Comparison of ENCODE assay signal across 9 mouse cellular contexts in genomic region chr6:128992753-128993152, GRCm38 (mm10). TPM values are rescaled to one million over a fixed set of nuclear protein-coding genes. Genes with fewer than 3 reads are reported as not detected.
DNase-seq lines count a peak whose midpoint lies in the region; ATAC-seq lines count a peak whose summit lies in the region.
"Had no signal": no experiment of that assay in that cellular context is flagged by ENCODE, and none has a peak within 500 bp of the region (broad histone marks: within the 10 kb centered on the region; RNA-seq: fewer than 3 reads in every experiment).

No protein-coding gene starts in this region.

- H3K36me3 ChIP-seq in forebrain, embryonic 15.5 days, result no peaks in the 10 kb centered on the region
- H3K36me3 ChIP-seq in intestine, embryonic 16.5 days (ENCODE audit: control insufficient read depth, insufficient read depth, low read length), result no peaks in the 10 kb centered on the region

- peak; percentile 57 for ATAC-seq in forebrain, embryonic 15.5 days (replicated peaks)
- ATAC-seq in megakaryocyte progenitor cell, adult 5-6 weeks (replicated peaks; ENCODE audit: poor library complexity), result peak; percentile 12; the same call in 1 of the 2 replicates
- ATAC-seq in intestine, embryonic 16.5 days, result no peak
- ATAC-seq in erythroid progenitor cell, adult 5-6 weeks (replicated peaks; ENCODE audit: low FRiP score, poor library complexity, severe bottlenecking), result no peak

- WGBS in forebrain, embryonic 15.5 days, result 7% methylated on average over 3 of the region's 3 CpGs
- 64% methylated on average over 3 of the region's 3 CpGs for WGBS in intestine, embryonic 16.5 days

- peaks cover 7% of the 10 kb centered on the region for H3K4me1 ChIP-seq in forebrain, embryonic 15.5 days
- H3K4me1 ChIP-seq in intestine, embryonic 16.5 days (ENCODE audit: control insufficient read depth, insufficient read depth, low read length), result peaks cover 7% of the 10 kb centered on the region; the same call in 1 of the 2 replicates

- H3K9me3 ChIP-seq in forebrain, embryonic 15.5 days, result no peaks in the 10 kb centered on the region
- no peaks in the 10 kb centered on the region for H3K9me3 ChIP-seq in intestine, embryonic 16.5 days (ENCODE audit: control insufficient read depth, low read length)

- no peak overlapping the region for H3K4me3 ChIP-seq in forebrain, embryonic 15.5 days
- no peak overlapping the region for H3K4me3 ChIP-seq in intestine, embryonic 16.5 days (ENCODE audit: low read length)

- H3K9ac ChIP-seq in forebrain, embryonic 15.5 days (replicated peaks), result no peak overlapping the region
- H3K9ac ChIP-seq in intestine, embryonic 16.5 days (ENCODE audit: low read depth, low read length), result no peak overlapping the region

- no peak overlapping the region for H3K4me2 ChIP-seq in forebrain, embryonic 15.5 days (replicated peaks)
- no peak overlapping the region for H3K4me2 ChIP-seq in intestine, embryonic 16.5 days (ENCODE audit: low read depth, low read length)

- H3K27me3 ChIP-seq in forebrain, embryonic 15.5 days, result 0 out of 2 replicates have a peak, but pooled peaks cover 6% of the 10 kb centered on the region
- no peaks in the 10 kb centered on the region for H3K27me3 ChIP-seq in intestine, embryonic 16.5 days (replicated peaks; ENCODE audit: control insufficient read depth, insufficient read depth, low read length)

- no peak overlapping the region for H3K27ac ChIP-seq in forebrain, embryonic 15.5 days (replicated peaks)
- H3K27ac ChIP-seq in intestine, embryonic 16.5 days (ENCODE audit: low read length), result no peak overlapping the region

- DNase-seq in urinary bladder, postnatal 14 days (ENCODE audit: low spot score), result peak; percentile 27
- DNase-seq in urinary bladder, postnatal 10 days (ENCODE audit: low spot score), result no peak
- DNase-seq in urinary bladder, adult 18-20 months (ENCODE audit: low spot score in 2 of 2), result no peak
- no peak for DNase-seq in frontal cortex, postnatal 36 days (ENCODE audit: low spot score in 2 of 2)

RNA-seq across cellular contexts. Expression of gene Klrb1f, which starts 52.9 kb away (rescaled TPM):
- polyA plus RNA-seq in forebrain, embryonic 15.5 days (2015; fragmentation: Nextera tagmentation; extraction: Ambion mirVana), result 0.20 TPM in 1 of 2 replicates, not detected in the other
- total RNA-seq in megakaryocyte progenitor cell, adult 5-6 weeks (2015), result 32.0 and 35.4 TPM in 2 replicates
- total RNA-seq in megakaryocyte progenitor cell, adult 5-6 weeks (2017), result 16.3 and 23.6 TPM in 2 replicates
- polyA plus RNA-seq in intestine, embryonic 16.5 days (2015; fragmentation: Nextera tagmentation; extraction: Ambion mirVana), result 0.46 and 0.75 TPM in 2 replicates
- 1.4 and 14.7 TPM in 2 replicates for total RNA-seq in erythroid progenitor cell, adult 5-6 weeks (2015; ENCODE audit: low replicate concordance)
- 2.7 and 4.1 TPM in 2 replicates for total RNA-seq in erythroid progenitor cell, adult 5-6 weeks (2017; ENCODE audit: low replicate concordance)

RNA-seq across cellular contexts. Expression of gene Clec2g, which starts 58.6 kb away (rescaled TPM):
- not detected in 2 replicates for polyA plus RNA-seq in forebrain, embryonic 15.5 days (2015; fragmentation: Nextera tagmentation; extraction: Ambion mirVana)
- total RNA-seq in megakaryocyte progenitor cell, adult 5-6 weeks (2015), result not detected in 2 replicates
- total RNA-seq in megakaryocyte progenitor cell, adult 5-6 weeks (2017), result not detected in 2 replicates
- not detected in 2 replicates for polyA plus RNA-seq in intestine, embryonic 16.5 days (2015; fragmentation: Nextera tagmentation; extraction: Ambion mirVana)
- total RNA-seq in erythroid progenitor cell, adult 5-6 weeks (2015; ENCODE audit: low replicate concordance), result not detected in 2 replicates
- not detected in 2 replicates for total RNA-seq in erythroid progenitor cell, adult 5-6 weeks (2017; ENCODE audit: low replicate concordance)
- polyA plus RNA-seq: intestine, embryonic 14.5 days had no signal

Comparison
In these comparisons a context has a peak if more than half of its experiments do, and no peak if none do; other contexts are left out.
1. ATAC-seq: peak in forebrain, embryonic 15.5 days (single experiment) and megakaryocyte progenitor cell, adult 5-6 weeks (single experiment); none in intestine, embryonic 16.5 days (single experiment) and erythroid progenitor cell, adult 5-6 weeks (single experiment).